Mouse (Mus musculus): ENCODE measurements around the gene Cdc14b.
A peak's percentile ranks its signal among the peaks of the same experiment; 100 is the strongest.

DNA sequence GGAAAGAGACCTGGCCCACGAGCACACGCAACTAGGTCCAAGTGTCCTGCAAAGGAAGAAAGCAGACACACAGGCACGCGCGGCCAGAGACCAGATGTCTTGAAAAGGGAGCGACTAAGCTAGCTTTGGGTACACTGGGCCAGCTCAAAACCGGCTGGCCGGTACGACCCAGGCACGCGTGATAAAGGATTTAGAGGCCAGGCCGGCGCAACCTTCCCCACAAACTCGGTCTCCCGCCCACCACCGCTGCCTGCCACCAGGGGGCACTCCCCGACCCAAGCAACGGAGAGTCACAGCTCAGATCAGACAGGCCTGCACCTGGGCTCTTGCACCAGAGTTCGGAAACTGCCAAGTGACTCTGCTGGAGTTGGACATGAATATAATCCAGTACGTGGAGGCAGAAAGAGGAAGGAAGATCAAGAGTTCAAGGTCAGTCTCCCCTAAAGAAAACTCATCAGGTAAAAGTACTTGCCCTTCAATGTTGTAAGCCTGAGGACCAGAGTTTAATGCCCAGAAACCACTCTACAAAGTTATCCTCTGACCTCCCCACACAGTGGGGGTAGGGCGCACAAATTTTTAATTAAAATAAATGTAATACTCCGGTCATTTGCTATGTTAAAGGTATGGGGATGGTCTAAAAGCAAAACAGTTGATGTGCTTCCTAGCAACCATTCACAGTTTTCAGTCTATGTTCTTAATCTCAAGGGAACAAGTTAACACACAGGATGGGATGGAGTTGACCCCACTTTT is 26.1 kb downstream of the Cdc14b start:
- TF ChIP-seq CTCF (IDR thresholded peaks at IDR 0.05): peak; percentile 99
- no peak for TF ChIP-seq POLR2A (IDR thresholded peaks at IDR 0.05; ENCODE audit: insufficient read depth, low read depth, low read length)
